ENCODE assay signal across 35 mouse cellular contexts in the genomic region with DNA sequence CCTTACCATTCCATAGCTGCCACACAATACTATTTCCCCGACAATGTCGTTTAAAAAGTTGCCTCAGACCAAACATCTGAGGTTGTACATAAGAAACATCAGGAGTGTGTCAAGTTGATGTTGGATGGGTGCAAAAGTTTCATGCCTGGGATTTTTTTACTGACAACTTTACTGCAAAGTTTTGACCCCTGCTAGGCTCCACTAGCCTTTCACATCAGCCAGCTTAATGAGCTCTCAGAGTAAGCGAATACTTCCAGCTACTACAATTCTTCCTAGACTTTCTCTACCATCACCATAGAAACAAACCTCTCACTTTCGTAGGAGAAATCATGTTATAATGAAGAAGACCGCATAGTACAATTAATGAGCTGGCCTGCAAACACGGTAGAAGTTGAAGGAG. TPM values are rescaled to one million over a fixed set of nuclear protein-coding genes. Genes with fewer than 3 reads are reported as not detected.
"Had no signal": no experiment of that assay in that cellular context is flagged by ENCODE, and none has a peak within 500 bp of the region (broad histone marks: within the 10 kb centered on the region; RNA-seq: fewer than 3 reads in every experiment).

No protein-coding gene starts in this region.

- H3K27ac ChIP-seq: heart, adult 2 months; heart, embryonic 13.5 days; heart, embryonic 15.5 days; hindbrain, embryonic 13.5 days; hindbrain, embryonic 15.5 days; hindbrain, postnatal 0 days; layer of hippocampus, adult 2 months; limb, embryonic 13.5 days; limb, embryonic 15.5 days; liver, embryonic 12.5 days; liver, embryonic 14.5 days had no signal

- H3K36me3 ChIP-seq: heart, embryonic 13.5 days; heart, embryonic 15.5 days; hindbrain, embryonic 13.5 days; hindbrain, embryonic 15.5 days; limb, embryonic 13.5 days; limb, embryonic 15.5 days; liver, embryonic 12.5 days had no signal

- H3K9ac ChIP-seq: forebrain, postnatal 0 days; heart, embryonic 13.5 days; heart, embryonic 15.5 days; hindbrain, embryonic 13.5 days; hindbrain, embryonic 15.5 days; limb, embryonic 13.5 days; limb, embryonic 15.5 days; liver, embryonic 12.5 days; liver, embryonic 14.5 days had no signal

- H3K9me3 ChIP-seq: heart, embryonic 13.5 days; heart, embryonic 15.5 days; hindbrain, embryonic 13.5 days; hindbrain, embryonic 15.5 days; limb, embryonic 13.5 days; limb, embryonic 15.5 days; liver, embryonic 12.5 days had no signal

- H3K4me2 ChIP-seq: heart, embryonic 11.5 days; heart, embryonic 13.5 days; heart, embryonic 15.5 days; hindbrain, embryonic 13.5 days; hindbrain, embryonic 15.5 days; limb, embryonic 13.5 days; limb, embryonic 15.5 days; liver, embryonic 12.5 days had no signal

- H3K4me3 ChIP-seq: heart, adult 2 months; heart, embryonic 13.5 days; heart, embryonic 15.5 days; hindbrain, embryonic 13.5 days; hindbrain, embryonic 15.5 days; layer of hippocampus, adult 2 months; limb, embryonic 13.5 days; limb, embryonic 15.5 days; liver, embryonic 12.5 days had no signal

- DNase-seq: forebrain, postnatal 0 days; gastrocnemius, postnatal 14 days; gastrocnemius, postnatal 36 days; heart, adult 2 months; heart, postnatal 14 days; heart, postnatal 36 days; layer of hippocampus, adult 9-11 months; layer of hippocampus, postnatal 36 days; left cerebral cortex, postnatal 4 days; lung, adult 18-20 months had no signal

- H3K27me3 ChIP-seq: heart, embryonic 13.5 days; heart, embryonic 15.5 days; hindbrain, embryonic 13.5 days; hindbrain, embryonic 15.5 days; limb, embryonic 13.5 days; limb, embryonic 15.5 days; liver, embryonic 12.5 days had no signal

- H3K4me1 ChIP-seq: heart, embryonic 13.5 days; heart, embryonic 15.5 days; hindbrain, embryonic 15.5 days; limb, embryonic 13.5 days; limb, embryonic 15.5 days; liver, embryonic 12.5 days had no signal

- ATAC-seq: forebrain, postnatal 0 days; hindbrain, postnatal 0 days; intestine, embryonic 16.5 days; liver, embryonic 12.5 days had no signal

RNA-seq across cellular contexts. Expression of a gene that starts 26.5 kb away (rescaled TPM):
- total RNA-seq: gastrocnemius, adult 18-20 months; gastrocnemius, adult 8-10 months; gastrocnemius, postnatal 36 days; heart, adult 2 months; heart, postnatal 14 days; heart, postnatal 36 days; layer of hippocampus, adult 2 months; layer of hippocampus, postnatal 14 days; layer of hippocampus, postnatal 36 days; left cerebral cortex, adult 18-20 months; left cerebral cortex, adult 8-10 months; left cerebral cortex, postnatal 10 days; left cerebral cortex, postnatal 25 days; left cerebral cortex, postnatal 4 days; liver, adult 2 months had no signal
- polyA plus RNA-seq: gonadal fat pad, adult 2 months; heart, embryonic 11.5 days; heart, embryonic 13.5 days; heart, embryonic 15.5 days; heart, postnatal 0 days; hindbrain, embryonic 11.5 days; limb, embryonic 11.5 days; liver, adult 2 months; liver, embryonic 12.5 days; liver, embryonic 16.5 days had no signal
